Mouse (Mus musculus) embryonic fibroblast, embryonic 13.5 days (primary cell): ENCODE results near the gene Kitl.

Experiments used
- CTCF ChIP-seq: IDR thresholded peaks from 2 replicates; pipeline ENCODE4 v1.5.1; 2011; ENCODE audit warnings: mild to moderate bottlenecking, control low read depth, low read length, moderate library complexity, borderline replicate concordance; ENCODE audit not compliant: insufficient read depth
- POLR2A ChIP-seq: IDR thresholded peaks from 2 replicates; pipeline ENCODE4 v1.6.1; 2011; ENCODE audit warnings: low read depth, mild to moderate bottlenecking, control low read depth, low read length, moderate library complexity

DNA sequence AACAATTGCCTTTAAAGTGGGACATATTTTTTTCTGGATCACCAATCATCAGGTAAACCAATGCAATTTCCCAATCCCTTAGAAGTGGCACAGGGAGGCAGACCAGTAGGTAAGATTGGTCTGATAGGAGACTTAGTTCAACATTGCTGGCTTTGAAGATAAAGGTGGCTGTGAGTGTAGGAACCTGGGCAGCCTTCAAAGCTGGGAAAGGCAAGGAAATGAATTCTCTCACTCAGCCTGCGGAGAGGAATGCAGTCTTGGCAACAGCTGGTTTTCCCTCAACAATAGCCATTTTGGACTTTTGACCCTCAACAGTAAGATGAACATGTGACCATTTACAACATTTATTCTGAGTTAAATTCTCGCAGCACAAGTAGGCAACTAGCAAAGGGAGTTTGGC, 1.3 kb upstream of the Kitl start:
- TF ChIP-seq CTCF, result no peak
- no peak for TF ChIP-seq POLR2A
